Mouse (Mus musculus) spleen, adult 2 months (tissue): Measurements from ENCODE around the gene Olfr173. TPM values are rescaled to one million over a fixed set of nuclear protein-coding genes. Genes with fewer than 3 reads are reported as not detected.

Experiments
- DNase-seq, 2 experiments: peaks; one replicate each; pipeline versions ENCODE4 v3.0.0 to v3.0.0-alpha.2; 2012 to 2021; ENCODE audit warnings: low spot score in 2 of 2, low read depth in 1 of 2
- H3K27ac ChIP-seq: fragments of 200-500 bp; 2 replicates; pipeline ENCODE4 v1.5.1; 2012; ENCODE audit warnings: low read length, inconsistent platforms; ENCODE audit not compliant: insufficient read depth
- H3K27me3 ChIP-seq: fragments of 200-500 bp; 2 replicates; pipeline ENCODE4 v1.6.1; 2012; ENCODE audit warnings: mild to moderate bottlenecking, moderate library complexity, low read length, inconsistent platforms; ENCODE audit not compliant: control insufficient read depth, insufficient read depth
- H3K36me3 ChIP-seq: fragments of 200-500 bp; 2 replicates; pipeline ENCODE4 v1.6.1; 2012; ENCODE audit warnings: mild to moderate bottlenecking, low read length, inconsistent platforms; ENCODE audit not compliant: control insufficient read depth, insufficient read depth
- H3K4me1 ChIP-seq: fragments of 200-500 bp; 2 replicates; pipeline ENCODE4 v1.6.1; 2011; ENCODE audit warnings: inconsistent platforms; ENCODE audit not compliant: control insufficient read depth, insufficient read depth, insufficient read length
- H3K4me3 ChIP-seq: fragments of 200-500 bp; 2 replicates; pipeline ENCODE4 v1.5.1; 2011; ENCODE audit warnings: mild to moderate bottlenecking, inconsistent platforms; ENCODE audit not compliant: insufficient read depth, insufficient read length; ENCODE audit errors: extremely low read depth
- CTCF ChIP-seq: fragments of 200-500 bp; IDR thresholded peaks from 2 replicates; pipeline ENCODE4 v1.5.1; 2011; ENCODE audit warnings: mild to moderate bottlenecking, inconsistent platforms; ENCODE audit not compliant: insufficient read depth, insufficient read length, insufficient replicate concordance; ENCODE audit errors: extremely low read depth
- POLR2A ChIP-seq: fragments of 200-500 bp; IDR thresholded peaks from 2 replicates; pipeline ENCODE4 v1.6.1; 2011; ENCODE audit warnings: low read depth, low read length, inconsistent platforms
- WGBS: fragments of 180-500 bp; shearing (Covaris S2); methylation state at CpG from one replicate; pipeline ENCODE4 v1.1.7; 2018; 5-methylcytosine and 5-hydroxymethylcytosine counted together
- polyA plus RNA-seq: library from polyadenylated mRNA; depleted of rRNA; stranded (reverse); fragments of >200 nt; gene quantifications from 2 replicates; pipeline ENCODE4 v1.2.3, GENCODE M21; 2012; rRNA removed

Gene Olfr173
- polyA plus RNA-seq = not detected in 2 replicates

GRCm38 (mm10) chr16:58800168-58800567 is at the start of gene Olfr173:
Gene Olfr173, minus strand, starts transcription at chr16:58800268.
- Histone ChIP-seq H3K4me3 (no peak within 1 kb of the TSS), H3K4me1 (no peaks in the 10 kb centered on the region), H3K27me3 (no peaks in the 10 kb centered on the region), H3K36me3 (no peaks in the 10 kb centered on the region), H3K27ac (no peak within 1 kb of the TSS)
- TF ChIP-seq CTCF = no peak
- TF ChIP-seq POLR2A = no peak
- WGBS = 77% methylated on average over 2 of the region's 2 CpGs
- DNase-seq = no peak

- TF ChIP-seq CTCF (no peak), POLR2A (no peak)
These were observed 26.8 kb upstream of the Olfr173 start, which contains the start of gene Olfr175-ps1 for GRCm38 (mm10) chr16:58826732-58827319. Gene Olfr175-ps1, minus strand, starts transcription at chr16:58826782.

GRCm38 (mm10) chr16:58763076-58763475 is 37.0 kb downstream of the Olfr173 start, which contains the start of gene Olfr172:
Gene Olfr172, minus strand, starts transcription at chr16:58763176.
- 86% methylated on average over 1 of the region's 1 CpGs for WGBS
- Histone ChIP-seq H3K4me3 (no peak within 1 kb of the TSS), H3K27me3 (no peaks in the 10 kb centered on the region), H3K27ac (no peak within 1 kb of the TSS), H3K36me3 (no peaks in the 10 kb centered on the region), H3K4me1 (no peaks in the 10 kb centered on the region)
- TF ChIP-seq CTCF (no peak), POLR2A (no peak)
- no peak for DNase-seq

More at GRCm38 (mm10) chr16:58826732-58827319, 26.8 kb upstream of the Olfr173 start, which contains the start of gene Olfr175-ps1:
- Histone ChIP-seq H3K27ac (no peak within 1 kb of the TSS), H3K36me3 (no peaks in the 10 kb centered on the region), H3K27me3 (no peaks in the 10 kb centered on the region), H3K4me1 (no peaks in the 10 kb centered on the region), H3K4me3 (no peak within 1 kb of the TSS)
- DNase-seq = no peak
- WGBS = 86% methylated on average over 1 of the region's 1 CpGs

GRCm38 (mm10) chr16:58756191-58756590 is 43.9 kb downstream of the Olfr173 start:
- Histone ChIP-seq H3K27me3 (no peaks in the 10 kb centered on the region), H3K4me1 (no peaks in the 10 kb centered on the region)
- DNase-seq = no peak

GRCm38 (mm10) chr16:58751314-58751713 is 48.8 kb downstream of the Olfr173 start:
- Histone ChIP-seq H3K36me3 (no peaks in the 10 kb centered on the region), H3K27me3 (no peaks in the 10 kb centered on the region), H3K27ac (no peak overlapping the region), H3K4me1 (no peaks in the 10 kb centered on the region), H3K4me3 (no peak overlapping the region)
- DNase-seq = no peak
- 22% methylated on average over 1 of the region's 1 CpGs for WGBS
- TF ChIP-seq CTCF = no peak
- no peak for TF ChIP-seq POLR2A

More at GRCm38 (mm10) chr16:58756191-58756590, 43.9 kb downstream of the Olfr173 start:
- Histone ChIP-seq H3K27ac (no peak overlapping the region), H3K36me3 (no peaks in the 10 kb centered on the region), H3K4me3 (no peak overlapping the region)
- TF ChIP-seq POLR2A = no peak
- TF ChIP-seq CTCF = no peak

- no peak for TF ChIP-seq CTCF
- TF ChIP-seq POLR2A = no peak
- no peaks in the 10 kb centered on the region for H3K27me3 ChIP-seq
- WGBS = 71% methylated on average over 4 of the region's 4 CpGs
- H3K4me1 ChIP-seq = no peaks in the 10 kb centered on the region
- H3K36me3 ChIP-seq = no peaks in the 10 kb centered on the region; the same call in 1 of the 2 replicates
- no peak overlapping the region for H3K27ac ChIP-seq
- no peak for DNase-seq
- H3K4me3 ChIP-seq = no peak overlapping the region
These were observed 53.4 kb downstream of the Olfr173 start for GRCm38 (mm10) chr16:58746715-58747114.

Other genes starting within 250 kb of the Olfr173 start
- not detected in 2 replicates for gene Gm813, start 183.3 kb downstream of the Olfr173 start, polyA plus RNA-seq
- not detected in 2 replicates for gene E330017A01Rik, start 161.5 kb downstream of the Olfr173 start, polyA plus RNA-seq
- 22.3 and 36.3 TPM in 2 replicates for gene Cpox, start 130.0 kb downstream of the Olfr173 start, polyA plus RNA-seq
- gene Gpr15, start 81.2 kb downstream of the Olfr173 start, polyA plus RNA-seq = 0.70 and 0.86 TPM in 2 replicates
- 26.0 and 27.5 TPM in 2 replicates for gene Cldnd1, start 72.4 kb downstream of the Olfr173 start, polyA plus RNA-seq
- not detected in 2 replicates for gene Olfr172, start 37.1 kb downstream of the Olfr173 start, polyA plus RNA-seq
- not detected in 2 replicates for gene Olfr175-ps1, start 26.5 kb upstream of the Olfr173 start, polyA plus RNA-seq
- gene Olfr177, start 74.5 kb upstream of the Olfr173 start, polyA plus RNA-seq = not detected in 2 replicates
- not detected in 2 replicates for gene Olfr178, start 91.8 kb upstream of the Olfr173 start, polyA plus RNA-seq
- not detected in 2 replicates for gene Olfr181, start 128.5 kb upstream of the Olfr173 start, polyA plus RNA-seq
- gene Olfr180, start 129.1 kb upstream of the Olfr173 start, polyA plus RNA-seq = not detected in 2 replicates
- not detected in 2 replicates for gene Olfr183, start 195.1 kb upstream of the Olfr173 start, polyA plus RNA-seq
- not detected in 2 replicates for gene Olfr186, start 230.0 kb upstream of the Olfr173 start, polyA plus RNA-seq
- gene Olfr187, start 239.5 kb upstream of the Olfr173 start, polyA plus RNA-seq = not detected in 2 replicates